Mouse (Mus musculus): ENCODE measurements around the gene Gusb. TPM values are rescaled to one million over a fixed set of nuclear protein-coding genes. Genes with fewer than 3 reads are reported as not detected.

Gene Gusb
- polyA plus RNA-seq, 1 experiment from 2014 or later = 35.0 TPM

- H3K9me3 ChIP-seq (ENCODE audit: control insufficient read depth, low read length) = no peaks in the 10 kb centered on the region
- H3K27me3 ChIP-seq (ENCODE audit: control insufficient read depth, insufficient read depth, low read length) = no peaks in the 10 kb centered on the region
- 0 out of 2 replicates have a peak, but pooled peaks cover 5% of the 10 kb centered on the region for H3K36me3 ChIP-seq (ENCODE audit: control insufficient read depth, insufficient read depth, low read length)
- no peak overlapping the region for H3K27ac ChIP-seq (ENCODE audit: low read depth, low read length)
- no peak overlapping the region for H3K4me2 ChIP-seq (replicated peaks; ENCODE audit: low read depth, low read length)
- ATAC-seq (ENCODE audit: low FRiP score) = no peak
- H3K9ac ChIP-seq (ENCODE audit: low read depth, low read length) = no peak overlapping the region
- WGBS = 96% methylated on average over 3 of the region's 3 CpGs
- H3K4me1 ChIP-seq (replicated peaks; ENCODE audit: control insufficient read depth, insufficient read depth, low read length) = no peaks in the 10 kb centered on the region
- no peak for DNase-seq (ENCODE audit: low spot score)
- H3K4me3 ChIP-seq (ENCODE audit: low read depth, low read length) = no peak overlapping the region
Measured at GRCm38 (mm10) chr5:130015104-130015503, 12.3 kb upstream of the Gusb start.

GRCm38 (mm10) chr5:130010961-130011360, 8.1 kb upstream of the Gusb start:
- Histone ChIP-seq H3K27ac (ENCODE audit: low read depth, low read length) (no peak overlapping the region), H3K4me3 (ENCODE audit: low read depth, low read length) (no peak overlapping the region), H3K4me2 (replicated peaks; ENCODE audit: low read depth, low read length) (no peak overlapping the region), H3K9me3 (ENCODE audit: control insufficient read depth, low read length) (no peaks in the 10 kb centered on the region), H3K27me3 (ENCODE audit: control insufficient read depth, insufficient read depth, low read length) (no peaks in the 10 kb centered on the region), H3K9ac (ENCODE audit: low read depth, low read length) (no peak overlapping the region), H3K36me3 (ENCODE audit: control insufficient read depth, insufficient read depth, low read length) (0 out of 2 replicates have a peak, but pooled peaks cover 5% of the 10 kb centered on the region), H3K4me1 (replicated peaks; ENCODE audit: control insufficient read depth, insufficient read depth, low read length) (no peaks in the 10 kb centered on the region)
- DNase-seq (ENCODE audit: low spot score) (no peak), ATAC-seq (ENCODE audit: low FRiP score) (no peak)
- 94% methylated on average over 5 of the region's 5 CpGs for WGBS

- Histone ChIP-seq H3K4me1 (replicated peaks; ENCODE audit: control insufficient read depth, insufficient read depth, low read length) (no peaks in the 10 kb centered on the region), H3K9ac (ENCODE audit: low read depth, low read length) (no peak overlapping the region), H3K4me3 (ENCODE audit: low read depth, low read length) (no peak overlapping the region), H3K9me3 (ENCODE audit: control insufficient read depth, low read length) (no peaks in the 10 kb centered on the region), H3K4me2 (replicated peaks; ENCODE audit: low read depth, low read length) (no peak overlapping the region), H3K27me3 (ENCODE audit: control insufficient read depth, insufficient read depth, low read length) (no peaks in the 10 kb centered on the region), H3K36me3 (ENCODE audit: control insufficient read depth, insufficient read depth, low read length) (no peaks in the 10 kb centered on the region), H3K27ac (ENCODE audit: low read depth, low read length) (no peak overlapping the region)
- WGBS = 98% methylated on average over 4 of the region's 4 CpGs
- DNase-seq (ENCODE audit: low spot score) (no peak), ATAC-seq (ENCODE audit: low FRiP score) (no peak)
Measured at GRCm38 (mm10) chr5:130009784-130010183, 6.9 kb upstream of the Gusb start.

- Histone ChIP-seq H3K9me3 (ENCODE audit: control insufficient read depth, low read length) (no peaks in the 10 kb centered on the region), H3K27ac (ENCODE audit: low read depth, low read length) (no peak overlapping the region), H3K4me1 (replicated peaks; ENCODE audit: control insufficient read depth, insufficient read depth, low read length) (no peaks in the 10 kb centered on the region), H3K27me3 (ENCODE audit: control insufficient read depth, insufficient read depth, low read length) (no peaks in the 10 kb centered on the region), H3K36me3 (ENCODE audit: control insufficient read depth, insufficient read depth, low read length) (no peaks in the 10 kb centered on the region), H3K9ac (ENCODE audit: low read depth, low read length) (no peak overlapping the region), H3K4me3 (ENCODE audit: low read depth, low read length) (no peak overlapping the region), H3K4me2 (replicated peaks; ENCODE audit: low read depth, low read length) (no peak overlapping the region)
- no peak for ATAC-seq (ENCODE audit: low FRiP score)
- no peak for DNase-seq (ENCODE audit: low spot score)
- WGBS = 86% methylated on average over 6 of the region's 6 CpGs
Measured at GRCm38 (mm10) chr5:130008034-130008590, 5.3 kb upstream of the Gusb start.

- Histone ChIP-seq H3K4me2 (replicated peaks; ENCODE audit: low read depth, low read length) (no peak overlapping the region), H3K4me3 (ENCODE audit: low read depth, low read length) (no peak overlapping the region), H3K27me3 (ENCODE audit: control insufficient read depth, insufficient read depth, low read length) (no peaks in the 10 kb centered on the region), H3K27ac (ENCODE audit: low read depth, low read length) (no peak overlapping the region), H3K4me1 (replicated peaks; ENCODE audit: control insufficient read depth, insufficient read depth, low read length) (no peaks in the 10 kb centered on the region; the same call in 1 of the 2 replicates), H3K36me3 (ENCODE audit: control insufficient read depth, insufficient read depth, low read length) (no peaks in the 10 kb centered on the region), H3K9ac (ENCODE audit: low read depth, low read length) (no peak overlapping the region), H3K9me3 (ENCODE audit: control insufficient read depth, low read length) (no peaks in the 10 kb centered on the region)
- ATAC-seq (ENCODE audit: low FRiP score) = no peak
- DNase-seq (ENCODE audit: low spot score) = no peak
- WGBS = 95% methylated on average over 1 of the region's 1 CpGs
Measured at GRCm38 (mm10) chr5:130007344-130007743, 4.5 kb upstream of the Gusb start.

- Histone ChIP-seq H3K27ac (ENCODE audit: low read depth, low read length) (no peak overlapping the region), H3K4me1 (replicated peaks; ENCODE audit: control insufficient read depth, insufficient read depth, low read length) (no peaks in the 10 kb centered on the region; the same call in 1 of the 2 replicates), H3K9ac (ENCODE audit: low read depth, low read length) (no peak overlapping the region; the same call in 1 of the 2 replicates), H3K27me3 (ENCODE audit: control insufficient read depth, insufficient read depth, low read length) (no peaks in the 10 kb centered on the region), H3K36me3 (ENCODE audit: control insufficient read depth, insufficient read depth, low read length) (no peaks in the 10 kb centered on the region), H3K9me3 (ENCODE audit: control insufficient read depth, low read length) (no peaks in the 10 kb centered on the region), H3K4me3 (ENCODE audit: low read depth, low read length) (no peak overlapping the region), H3K4me2 (replicated peaks; ENCODE audit: low read depth, low read length) (peak overlapping the region; percentile 44)
- ATAC-seq (ENCODE audit: low FRiP score) (no peak), DNase-seq (ENCODE audit: low spot score) (peak; percentile 31)
- 60% methylated on average over 7 of the region's 7 CpGs for WGBS
Measured at GRCm38 (mm10) chr5:130003229-130003628, 380 bp upstream of the Gusb start.

GRCm38 (mm10) chr5:130001356-130001987, 1.4 kb downstream of the Gusb start:
- Histone ChIP-seq H3K9ac (ENCODE audit: low read depth, low read length) (no peak overlapping the region), H3K36me3 (ENCODE audit: control insufficient read depth, insufficient read depth, low read length) (no peaks in the 10 kb centered on the region), H3K9me3 (ENCODE audit: control insufficient read depth, low read length) (no peaks in the 10 kb centered on the region), H3K27ac (ENCODE audit: low read depth, low read length) (no peak overlapping the region), H3K4me3 (ENCODE audit: low read depth, low read length) (no peak overlapping the region; the same call in 1 of the 2 replicates), H3K4me1 (replicated peaks; ENCODE audit: control insufficient read depth, insufficient read depth, low read length) (no peaks in the 10 kb centered on the region; the same call in 1 of the 2 replicates), H3K27me3 (ENCODE audit: control insufficient read depth, insufficient read depth, low read length) (no peaks in the 10 kb centered on the region), H3K4me2 (replicated peaks; ENCODE audit: low read depth, low read length) (no peak overlapping the region; the same call in 1 of the 2 replicates)
- ATAC-seq (ENCODE audit: low FRiP score) = no peak
- 73% methylated on average over 5 of the region's 5 CpGs for WGBS
- DNase-seq (ENCODE audit: low spot score) = no peak

GRCm38 (mm10) chr5:130000735-130001134, 2.1 kb downstream of the Gusb start:
- DNase-seq (ENCODE audit: low spot score) = no peak
- 92% methylated on average over 12 of the region's 12 CpGs for WGBS
- no peak for ATAC-seq (ENCODE audit: low FRiP score)
- Histone ChIP-seq H3K9ac (ENCODE audit: low read depth, low read length) (no peak overlapping the region), H3K36me3 (ENCODE audit: control insufficient read depth, insufficient read depth, low read length) (no peaks in the 10 kb centered on the region), H3K27me3 (ENCODE audit: control insufficient read depth, insufficient read depth, low read length) (no peaks in the 10 kb centered on the region), H3K4me2 (replicated peaks; ENCODE audit: low read depth, low read length) (no peak overlapping the region), H3K4me3 (ENCODE audit: low read depth, low read length) (no peak overlapping the region), H3K4me1 (replicated peaks; ENCODE audit: control insufficient read depth, insufficient read depth, low read length) (no peaks in the 10 kb centered on the region; the same call in 1 of the 2 replicates), H3K9me3 (ENCODE audit: control insufficient read depth, low read length) (no peaks in the 10 kb centered on the region), H3K27ac (ENCODE audit: low read depth, low read length) (no peak overlapping the region)

GRCm38 (mm10) chr5:129999097-129999496, 3.8 kb downstream of the Gusb start:
- Histone ChIP-seq H3K27ac (ENCODE audit: low read depth, low read length) (no peak overlapping the region), H3K4me3 (ENCODE audit: low read depth, low read length) (no peak overlapping the region), H3K36me3 (ENCODE audit: control insufficient read depth, insufficient read depth, low read length) (no peaks in the 10 kb centered on the region), H3K4me2 (replicated peaks; ENCODE audit: low read depth, low read length) (no peak overlapping the region), H3K9me3 (ENCODE audit: control insufficient read depth, low read length) (no peaks in the 10 kb centered on the region), H3K9ac (ENCODE audit: low read depth, low read length) (no peak overlapping the region), H3K4me1 (replicated peaks; ENCODE audit: control insufficient read depth, insufficient read depth, low read length) (no peaks in the 10 kb centered on the region; the same call in 1 of the 2 replicates), H3K27me3 (ENCODE audit: control insufficient read depth, insufficient read depth, low read length) (no peaks in the 10 kb centered on the region)
- WGBS = 40% methylated on average over 4 of the region's 4 CpGs
- peak; percentile 68 for DNase-seq (ENCODE audit: low spot score)
- ATAC-seq (ENCODE audit: low FRiP score) = no peak

Measured in hindbrain, embryonic 11.5 days (tissue).